Mouse (Mus musculus) left cerebral cortex, postnatal 36 days (tissue): Measurements from ENCODE around the gene Trf. TPM values are rescaled to one million over a fixed set of nuclear protein-coding genes. Genes with fewer than 3 reads are reported as not detected.
"Not testable (repeated sequence)": the region's sequence is repeated elsewhere in the genome, so short reads cannot be mapped to it uniquely, and the experiment has no call there.

ENCODE experiments used
- DNase-seq, 2 experiments: peaks; one replicate each; pipeline ENCODE4 v3.0.0; 2021 to 2022; ENCODE audit warnings: low spot score in 2 of 2, mixed read lengths in 1 of 2
- intact Hi-C: fragments of 180-260 bp; cut with DNase I; formaldehyde crosslinking; loops from one replicate; pipeline ENCODE4 v1.15.1; 2025
- total RNA-seq, 2 experiments: library from RNA; stranded (reverse); gene quantifications; 2 replicates each; pipeline ENCODE4 v1.2.3; 2021

Gene Trf
- total RNA-seq, 2 experiments from 2014 or later = 136 to 214 TPM

DNA sequence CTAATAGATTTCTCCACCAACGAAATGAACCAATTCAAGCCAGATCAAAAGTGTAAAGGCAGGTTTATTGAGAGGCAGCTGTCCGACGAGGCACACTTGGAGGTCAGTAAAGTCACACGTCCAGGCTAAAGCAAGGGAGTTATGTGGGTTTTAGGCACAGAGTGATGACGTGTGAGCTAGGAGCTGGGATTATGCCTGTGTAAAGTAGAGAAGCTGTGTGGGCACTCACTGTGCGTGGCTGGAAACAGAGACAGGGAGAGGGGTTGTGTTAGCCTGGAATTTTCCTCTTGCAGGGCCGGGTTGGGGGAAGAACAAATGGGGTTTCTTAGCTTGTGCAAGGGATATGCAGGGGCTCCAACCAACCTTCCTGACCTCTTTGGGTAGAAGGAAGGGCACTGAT, 61.5 kb downstream of the Trf start:
- peak in 1 of 2 experiments; percentile 45 for DNase-seq
- intact Hi-C loops = no loop called here

- intact Hi-C loops = no loop called here
- no peak for DNase-seq
Measured at GRCm38 (mm10) chr9:103168046-103168445, 62.2 kb downstream of the Trf start.

DNA sequence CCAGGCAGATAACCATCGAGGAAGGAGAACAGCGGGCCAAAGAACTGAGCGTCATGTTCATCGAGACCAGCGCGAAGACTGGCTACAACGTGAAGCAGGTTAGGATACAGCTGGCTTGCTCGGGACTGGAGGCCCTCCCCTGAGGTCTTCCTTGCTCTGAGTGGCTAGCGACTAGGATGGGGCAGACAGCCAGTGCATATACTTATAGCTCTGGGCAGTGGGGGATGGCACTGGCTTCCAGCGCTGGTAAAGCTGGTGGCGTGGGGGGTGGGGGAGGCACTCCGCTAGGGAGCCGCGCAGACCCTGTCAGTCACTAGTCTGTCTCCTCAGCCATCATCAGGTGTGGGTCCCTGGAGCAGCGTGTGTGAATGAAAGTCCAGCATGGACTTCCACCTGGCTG, 66.4 kb downstream of the Trf start:
- intact Hi-C loops = no loop called here
- no peak for DNase-seq

DNA sequence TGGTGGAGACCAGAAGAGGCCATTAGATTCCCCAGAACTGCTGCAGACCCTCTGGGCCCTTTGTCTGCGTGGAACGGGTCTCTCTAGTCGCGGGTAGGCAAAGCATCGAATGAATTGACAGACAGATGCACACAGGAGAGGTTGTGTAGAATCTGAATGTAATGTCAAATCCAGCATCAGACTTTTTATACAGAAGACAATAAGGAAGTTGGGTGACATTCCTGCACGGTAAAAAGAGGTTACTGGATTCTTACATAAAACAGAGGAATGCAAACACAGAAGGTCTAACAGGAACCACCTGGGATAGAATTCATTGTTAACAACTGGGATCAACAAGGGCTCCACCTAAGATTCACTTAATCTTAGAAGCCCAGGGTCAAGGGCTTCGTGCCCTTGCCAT, 75.1 kb downstream of the Trf start:
- DNase-seq, intact Hi-C loops: not testable (repeated sequence)

GRCm38 (mm10) chr9:103154568-103154967, 75.7 kb downstream of the Trf start:
- intact Hi-C loops = no loop called here
- DNase-seq = no peak

Other genes starting within 250 kb of the Trf start
- gene Slco2a1, start 241.7 kb downstream of the Trf start, total RNA-seq = under 1 TPM; 0.63 to 0.76 TPM
- gene Rab6b, start 118.7 kb downstream of the Trf start, total RNA-seq = 100 to 1,000 TPM; 607 to 644 TPM
- gene Srprb, start 28.3 kb downstream of the Trf start, total RNA-seq = 10 to 100 TPM; 18.5 to 19.3 TPM
- gene Gm20425, start 137 bp downstream of the Trf start, total RNA-seq = 1 to 10 TPM; 9.2 to 9.7 TPM
- under 1 TPM in 1 of 2 experiments, not detected in 1; 0.74 TPM for gene 1300017J02Rik, start 74.6 kb upstream of the Trf start, total RNA-seq
- 10 to 100 TPM; 16.6 to 24.5 TPM for gene Topbp1, start 74.8 kb upstream of the Trf start, total RNA-seq
- gene Cdv3, start 135.4 kb upstream of the Trf start, total RNA-seq = 10 to 100 TPM; 74.8 to 82.9 TPM
- gene Bfsp2, start 250.0 kb upstream of the Trf start, total RNA-seq = 1 to 10 TPM; 3.5 to 4.3 TPM